Mouse (Mus musculus) Muller cell, postnatal 12 days (primary cell): Measurements from ENCODE around the gene Akt3.

ENCODE experiments used
- DNase-seq: peaks from one replicate; pipeline ENCODE4 v3.0.0-alpha.2; 2015; ENCODE audit errors: inconsistent ontology term

Gene Akt3

DNA sequence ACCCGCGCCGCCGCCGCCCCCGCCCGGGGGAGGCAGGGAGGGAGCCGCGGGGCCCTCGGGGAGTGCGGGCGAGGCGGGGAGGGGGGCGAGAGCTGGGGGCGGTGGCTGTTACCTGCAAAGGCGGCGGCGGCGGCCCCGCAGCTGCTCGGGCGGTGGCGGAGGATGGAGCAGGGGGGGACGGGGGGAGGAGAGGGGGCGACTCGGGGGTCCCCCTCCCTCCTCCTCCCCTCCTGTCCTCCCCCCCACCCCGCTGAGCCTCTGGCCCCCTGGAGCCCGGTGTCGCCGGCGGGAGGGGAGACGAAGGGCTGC, at the start of gene Akt3:
Akt3 (minus strand) TSS at position 170 of the 309 bp plus-strand sequence.
- no peak for DNase-seq

DNA sequence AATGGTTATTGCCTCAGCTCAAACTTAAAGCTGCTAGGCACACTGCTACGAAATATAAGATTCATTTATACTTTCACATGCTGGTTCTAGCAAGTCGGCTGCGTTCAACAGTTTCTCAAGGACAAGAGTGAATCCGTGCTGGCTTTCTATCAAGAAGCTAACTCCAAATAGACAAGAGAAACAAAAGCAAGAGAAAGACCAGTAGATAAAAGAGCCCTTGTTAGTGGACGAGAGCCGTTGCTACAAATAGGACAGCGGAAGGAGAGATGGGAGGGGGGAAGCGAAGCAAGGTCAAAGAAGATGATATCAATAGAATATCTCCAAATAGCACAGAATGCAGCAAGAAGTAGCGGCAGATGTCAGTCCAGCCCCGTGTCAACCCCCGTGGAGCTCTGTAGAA, 49.5 kb upstream of the Akt3 start:
- DNase-seq = peak; percentile 34

DNA sequence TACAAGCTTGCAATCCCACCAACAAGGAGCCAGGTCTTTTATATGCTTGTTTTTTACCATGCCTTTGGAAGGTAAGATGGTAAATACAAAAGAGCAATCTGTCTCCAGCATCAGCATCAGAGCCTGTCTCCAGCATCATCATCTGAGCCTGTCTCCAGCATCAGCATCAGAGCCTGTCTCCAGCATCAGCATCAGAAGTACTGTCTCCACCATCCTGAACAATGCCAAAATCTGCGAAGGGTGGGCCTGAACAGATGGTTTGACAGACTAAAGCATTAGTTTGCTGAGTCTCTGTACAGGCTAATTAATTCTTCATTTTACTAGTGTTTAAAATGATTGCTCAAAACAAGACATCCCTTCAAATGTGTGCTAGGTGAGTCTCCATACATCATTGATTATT, 40.2 kb upstream of the Akt3 start:
- no peak for DNase-seq

DNA sequence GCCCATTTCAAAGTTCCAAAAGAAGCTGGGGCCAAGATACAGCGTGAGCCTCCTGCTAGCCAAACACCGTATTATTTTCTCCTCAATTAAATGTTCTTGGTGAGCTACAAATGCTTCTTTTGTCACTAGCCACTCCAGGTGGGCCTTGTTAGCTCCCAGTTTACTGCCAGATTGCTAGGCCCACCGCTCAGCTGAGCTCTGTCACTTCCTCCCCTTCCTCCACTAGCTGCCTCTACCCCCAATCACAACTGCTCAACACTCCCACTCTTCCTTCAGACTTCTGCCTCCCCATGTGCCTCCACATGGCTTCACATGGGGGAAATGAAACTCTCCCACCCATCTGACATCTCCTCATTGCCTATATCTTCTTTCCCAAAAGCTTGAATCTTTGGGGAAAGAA, 28.8 kb upstream of the Akt3 start:
- no peak for DNase-seq

DNA sequence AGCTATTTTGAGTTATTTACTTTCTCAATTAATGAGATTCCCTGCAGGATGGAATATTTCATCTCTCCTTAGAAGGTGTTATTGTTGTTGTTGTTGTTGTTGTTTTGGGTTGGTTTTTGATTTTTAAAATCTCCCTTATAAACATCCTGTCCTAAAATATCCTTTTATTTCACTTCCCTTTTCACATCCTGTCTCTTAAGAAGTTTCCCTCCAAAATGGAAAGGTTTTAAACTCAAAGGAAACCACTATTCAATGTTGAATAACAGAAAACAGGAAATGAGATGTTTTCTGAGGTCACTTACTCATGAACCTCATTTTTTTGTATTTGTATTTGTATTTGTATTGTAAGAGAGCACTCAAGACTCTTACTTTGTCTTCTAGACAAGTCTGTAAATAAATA, 23.9 kb upstream of the Akt3 start:
- DNase-seq = no peak

DNA sequence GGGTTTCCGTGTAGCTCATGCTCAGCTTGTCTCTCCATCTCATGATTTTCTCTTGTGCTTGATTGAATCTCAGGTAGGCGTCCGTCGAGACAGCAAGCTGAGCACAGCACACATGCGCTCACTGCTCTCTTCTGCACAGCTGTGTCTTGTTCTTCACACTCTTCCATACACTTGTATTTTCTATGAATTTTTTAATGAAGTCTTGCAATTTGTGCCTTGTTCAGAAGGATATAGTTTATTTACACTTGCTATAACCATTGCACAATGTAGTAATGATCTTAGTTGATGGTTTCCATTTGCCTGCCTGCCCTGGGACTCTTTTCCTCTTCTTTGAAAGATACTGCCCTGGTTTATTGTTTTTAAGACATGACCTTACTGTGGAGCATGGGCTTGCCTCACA, 19.4 kb upstream of the Akt3 start:
- DNase-seq = no peak

DNA sequence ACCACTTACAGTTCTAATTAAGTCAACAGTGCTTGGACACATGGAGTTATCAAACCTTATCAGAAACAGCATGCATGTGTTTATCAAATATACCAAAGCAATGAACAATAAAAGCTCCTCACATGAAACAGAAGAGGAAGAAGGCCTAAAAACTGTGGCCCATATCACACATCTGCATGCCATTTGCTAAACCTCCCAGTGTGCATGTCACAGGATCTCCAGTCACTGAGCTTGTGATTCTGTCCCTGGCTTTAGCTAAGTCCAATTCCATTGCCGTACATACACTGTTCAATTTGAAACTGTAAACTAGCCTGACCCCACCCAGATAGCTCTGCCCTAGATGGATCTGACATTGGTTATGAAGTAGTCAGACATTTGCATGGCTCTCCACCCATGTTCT, 9.6 kb upstream of the Akt3 start:
- no peak for DNase-seq

DNA sequence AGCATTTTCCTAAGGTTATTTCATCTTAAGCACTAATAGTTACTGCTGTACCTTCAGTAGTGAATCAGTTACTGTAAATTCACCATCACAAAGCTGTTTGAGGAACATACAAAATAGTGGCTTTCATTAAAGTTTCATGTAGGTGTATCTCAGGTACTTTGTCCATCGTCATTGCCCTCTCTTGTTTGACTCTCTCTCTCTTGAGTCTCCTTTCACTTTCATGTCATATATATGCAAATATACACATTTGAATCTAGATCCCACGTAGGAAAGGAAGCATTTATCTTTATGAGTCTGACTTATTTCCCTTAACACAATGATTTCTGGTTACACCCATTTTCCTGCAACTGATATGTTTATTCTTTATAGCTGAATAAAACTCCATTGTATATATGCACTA, 4.9 kb upstream of the Akt3 start:
- DNase-seq = no peak

DNA sequence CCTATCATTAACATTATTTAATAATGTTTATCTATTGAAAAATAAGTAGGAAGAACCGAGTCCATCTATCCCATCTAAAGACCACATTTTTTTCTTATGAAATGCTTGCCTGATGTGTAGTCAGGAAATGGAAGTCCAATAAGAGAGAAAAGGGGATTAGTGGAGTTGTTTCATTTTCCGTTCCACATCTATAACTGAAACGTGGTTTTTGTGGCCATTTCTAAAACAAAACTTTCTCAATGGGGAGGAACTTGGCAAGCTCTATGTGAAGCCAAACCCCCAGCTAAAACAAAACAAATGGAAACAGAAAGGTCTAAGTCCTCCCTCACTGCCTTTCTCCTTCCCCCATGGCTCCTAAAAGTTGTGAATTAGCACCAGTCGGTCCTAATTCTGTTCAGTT, 2.8 kb upstream of the Akt3 start:
- DNase-seq = peak; percentile 56

DNA sequence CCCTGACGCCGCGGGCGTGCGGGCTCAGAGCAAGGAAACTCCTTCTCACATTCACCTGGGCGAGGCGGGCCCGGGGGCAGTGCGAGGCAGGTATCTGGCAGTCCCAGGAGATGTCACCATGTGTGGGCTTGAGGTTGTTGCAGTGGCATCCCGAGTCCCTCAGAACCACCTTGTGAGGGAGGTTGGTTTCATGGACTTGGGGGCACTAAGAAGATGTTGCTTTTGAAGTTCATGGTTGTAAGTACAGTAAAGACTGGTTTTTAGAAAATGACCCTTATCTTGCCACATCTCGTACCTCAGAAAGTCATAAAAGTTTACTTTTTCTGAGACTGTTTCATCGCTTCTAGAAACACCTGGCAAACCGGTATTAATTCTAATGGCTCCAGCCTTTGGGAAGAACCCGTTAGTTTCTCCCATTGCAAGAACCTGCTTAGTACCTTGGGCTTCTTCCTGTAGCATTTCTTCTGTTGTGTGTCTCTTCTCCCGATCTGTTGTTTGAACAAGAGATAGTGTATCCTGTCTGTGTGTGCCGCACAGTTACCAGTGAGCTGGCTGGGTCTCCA, 1.1 kb upstream of the Akt3 start:
- DNase-seq = no peak

DNA sequence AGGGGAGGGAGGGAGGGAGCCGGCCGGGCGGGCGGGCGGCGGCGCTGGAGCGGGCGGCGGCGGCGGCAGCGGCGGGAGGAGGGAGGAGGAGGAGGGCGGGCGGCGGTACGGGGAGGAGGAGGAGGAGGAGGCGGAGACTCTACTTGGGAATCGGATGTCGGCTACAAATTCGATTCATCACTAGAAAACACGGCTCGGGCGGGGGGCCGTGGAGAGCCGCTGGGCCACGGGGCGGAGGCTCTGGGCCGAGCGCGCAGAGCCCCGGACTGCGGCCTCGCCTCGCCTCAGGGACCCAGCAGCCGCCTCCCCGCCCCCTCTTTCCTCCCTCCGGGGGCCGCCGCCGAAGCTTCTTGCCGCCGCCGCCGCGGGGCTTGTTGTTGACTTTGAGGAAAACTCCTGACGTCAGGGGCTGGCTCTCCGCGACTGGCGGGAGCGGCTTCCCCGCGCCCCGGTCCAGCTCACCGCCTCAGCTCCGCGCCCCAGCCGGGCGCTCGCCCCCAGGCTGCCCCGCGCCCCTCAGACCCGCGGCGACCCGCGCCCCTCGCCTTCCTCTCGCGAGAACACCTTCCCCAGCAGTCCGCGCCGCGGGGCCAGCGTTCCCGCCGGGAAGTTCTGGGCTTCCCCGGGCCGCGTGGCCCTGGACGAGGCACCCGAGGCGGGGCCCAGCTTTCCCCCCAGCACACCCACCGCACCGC, 487 bp upstream of the Akt3 start:
- peak; percentile 95 for DNase-seq

DNA sequence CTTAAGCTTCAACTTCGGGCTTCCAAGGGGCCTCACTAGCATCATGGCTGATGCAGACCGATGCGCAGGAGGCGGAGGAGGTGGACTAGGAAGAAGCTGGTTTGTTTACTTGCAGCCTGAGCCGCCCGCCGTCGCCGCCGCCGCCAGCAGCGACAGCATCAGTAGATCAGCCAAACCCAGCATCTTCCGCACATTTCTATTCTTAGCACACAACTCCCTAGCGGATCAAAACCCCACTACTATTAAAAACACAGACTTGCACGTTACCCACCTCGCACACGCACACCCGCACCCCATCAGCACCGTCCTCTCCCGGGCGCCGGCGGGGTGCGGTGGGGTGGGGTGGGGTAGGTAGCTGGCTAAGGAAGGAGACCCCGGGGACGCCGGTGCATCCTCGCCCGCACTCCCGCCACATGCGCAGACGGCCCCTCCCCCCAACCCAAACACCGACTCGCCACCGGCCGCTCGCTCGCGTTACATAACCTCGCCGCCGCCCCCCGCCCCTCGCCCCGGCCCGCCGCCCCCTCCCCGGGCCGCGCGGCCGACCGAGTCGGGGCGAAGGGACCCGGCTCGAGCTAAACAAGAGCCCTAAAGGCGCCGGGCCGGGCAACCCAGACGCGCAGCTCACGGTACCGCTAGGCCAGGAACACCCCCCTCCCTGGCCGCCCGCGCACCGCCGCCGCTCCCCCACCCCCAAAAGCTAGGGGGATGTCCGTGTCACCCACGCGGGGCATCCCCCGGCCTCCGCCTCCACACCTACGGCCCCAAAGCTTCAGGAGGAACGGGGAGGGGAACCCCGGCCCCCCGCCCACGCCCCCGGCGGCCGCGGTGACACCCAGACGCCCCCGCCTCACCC, 597 bp downstream of the Akt3 start:
- DNase-seq = peak; percentile 77

DNA sequence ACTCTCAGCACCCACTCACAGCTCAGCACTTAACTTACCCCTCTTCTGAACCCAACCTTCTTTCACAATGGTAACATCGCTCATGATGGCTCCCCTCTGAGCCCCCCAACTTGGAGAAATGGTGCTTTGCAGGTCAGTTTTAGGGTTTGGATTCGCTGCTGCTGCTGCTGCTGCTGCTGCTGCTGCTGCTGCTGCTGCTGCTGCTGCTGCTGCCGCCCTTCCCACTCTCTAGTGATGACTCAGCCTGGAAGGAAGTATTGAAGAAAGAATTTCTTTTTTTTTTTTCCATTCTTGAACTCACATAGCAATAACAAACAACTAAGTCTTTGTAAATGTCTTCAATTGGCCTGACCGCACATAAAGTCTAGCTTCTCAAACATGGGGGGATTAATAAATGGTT, 9.4 kb downstream of the Akt3 start:
- peak; percentile 56 for DNase-seq

DNA sequence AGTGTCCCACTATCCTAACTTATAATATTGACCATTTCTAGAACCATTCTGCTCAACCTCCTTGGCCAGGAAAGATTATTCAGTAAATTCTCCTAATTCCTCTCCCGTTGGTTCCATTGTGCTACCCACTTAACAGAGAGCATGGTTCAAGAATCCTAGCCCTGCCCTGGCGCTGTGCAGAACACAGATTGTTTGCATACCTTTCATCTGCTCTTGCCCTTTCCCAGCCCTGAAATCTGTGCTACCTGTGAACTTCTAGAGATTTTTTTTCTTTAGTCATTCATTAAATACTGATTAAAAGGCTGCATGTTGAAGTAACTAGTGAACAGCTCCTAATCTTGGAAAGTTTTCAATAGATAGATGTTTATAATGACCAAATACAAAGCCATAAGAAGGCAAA, 19.6 kb downstream of the Akt3 start:
- peak; percentile 70 for DNase-seq

DNA sequence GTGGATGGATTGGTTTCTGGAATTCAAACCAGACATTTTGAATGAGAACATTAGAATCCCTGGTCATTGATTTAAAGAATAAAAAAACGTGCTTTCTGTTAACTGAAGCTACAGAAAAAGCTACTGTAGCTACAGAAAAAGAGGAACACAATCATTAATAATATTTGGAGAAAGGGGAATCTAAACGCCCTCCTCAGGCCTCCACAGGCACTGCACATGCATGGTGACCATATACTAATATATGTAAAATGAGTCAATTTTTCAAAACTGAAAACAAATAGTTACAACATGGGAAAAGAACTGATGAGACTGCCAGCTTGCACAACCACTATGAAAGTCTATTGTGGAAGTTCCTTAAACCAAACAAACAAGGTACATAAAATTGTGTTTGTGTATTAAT, 21.3 kb downstream of the Akt3 start:
- no peak for DNase-seq

DNA sequence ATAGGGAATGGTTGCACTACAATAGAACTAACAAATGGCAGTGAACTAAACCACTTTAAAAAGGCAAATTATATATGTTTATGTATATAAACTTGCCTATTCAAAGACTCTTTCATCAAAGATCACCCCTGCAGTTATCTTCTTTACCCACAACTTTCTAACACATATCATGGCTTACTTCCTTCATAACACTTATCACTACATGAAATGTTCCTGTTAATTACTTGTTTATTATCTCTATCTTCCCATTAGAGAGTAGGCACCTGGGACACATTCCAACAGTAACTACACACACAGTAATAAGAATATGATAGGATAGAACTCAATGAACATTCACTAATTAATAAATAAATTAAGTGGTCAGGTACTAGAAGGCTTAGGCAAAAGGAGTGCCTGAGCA, 21.8 kb downstream of the Akt3 start:
- DNase-seq = no peak

DNA sequence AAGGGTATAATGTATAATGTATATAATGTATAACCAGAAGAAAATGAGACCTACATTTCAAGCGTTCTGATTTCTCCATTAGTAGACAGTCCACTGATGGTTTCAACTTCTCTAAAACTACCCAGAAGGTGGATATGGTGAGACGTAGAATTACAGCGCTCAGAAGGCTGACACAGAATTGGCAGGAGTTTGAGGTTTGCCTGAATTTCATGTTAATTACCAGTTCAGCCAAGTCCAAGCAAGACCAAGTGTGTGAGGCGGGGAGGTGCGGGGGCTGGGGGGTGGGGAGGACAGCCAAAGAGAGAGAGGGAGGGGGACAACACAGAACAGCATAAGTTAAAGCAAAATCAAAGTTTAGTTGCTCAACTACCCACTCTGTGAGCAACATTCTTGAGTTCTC, 23.5 kb downstream of the Akt3 start:
- no peak for DNase-seq

DNA sequence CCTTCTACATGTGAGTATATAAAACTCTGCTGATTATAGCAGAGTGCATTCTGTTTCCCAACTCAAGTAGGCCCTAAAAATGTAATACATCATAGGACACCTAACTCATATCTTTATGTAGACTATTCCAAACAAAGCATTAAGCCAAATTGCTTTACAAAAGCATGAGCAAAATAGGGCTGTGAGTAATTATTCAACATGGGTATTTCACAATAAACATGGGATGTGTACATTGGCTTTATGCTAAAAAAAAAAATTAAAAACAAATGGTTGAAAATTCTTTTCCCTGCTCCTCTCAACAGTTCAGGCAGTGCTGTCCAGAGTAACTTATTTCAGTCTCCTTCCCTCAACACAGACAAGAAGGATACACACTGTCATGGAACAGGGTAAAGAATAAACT, 26.9 kb downstream of the Akt3 start:
- DNase-seq = no peak

DNA sequence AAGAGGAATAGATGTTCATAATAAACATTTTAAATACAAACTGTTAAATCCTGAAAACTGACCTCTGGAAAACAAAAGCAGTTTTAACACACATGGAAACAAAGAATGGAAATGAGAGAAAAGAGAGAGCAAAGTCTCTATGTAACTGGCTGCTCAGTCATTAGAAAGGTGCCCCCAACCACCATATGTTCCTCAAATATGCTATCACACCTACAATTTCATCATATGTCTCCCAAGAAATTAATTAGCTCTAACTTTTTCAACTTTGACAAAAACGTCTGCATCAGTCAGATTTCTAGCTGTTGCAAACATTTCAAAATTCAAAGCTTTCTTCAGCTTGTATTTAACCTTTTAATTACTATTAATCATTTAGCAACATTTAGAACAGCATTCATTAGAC, 59.0 kb downstream of the Akt3 start:
- DNase-seq = no peak

DNA sequence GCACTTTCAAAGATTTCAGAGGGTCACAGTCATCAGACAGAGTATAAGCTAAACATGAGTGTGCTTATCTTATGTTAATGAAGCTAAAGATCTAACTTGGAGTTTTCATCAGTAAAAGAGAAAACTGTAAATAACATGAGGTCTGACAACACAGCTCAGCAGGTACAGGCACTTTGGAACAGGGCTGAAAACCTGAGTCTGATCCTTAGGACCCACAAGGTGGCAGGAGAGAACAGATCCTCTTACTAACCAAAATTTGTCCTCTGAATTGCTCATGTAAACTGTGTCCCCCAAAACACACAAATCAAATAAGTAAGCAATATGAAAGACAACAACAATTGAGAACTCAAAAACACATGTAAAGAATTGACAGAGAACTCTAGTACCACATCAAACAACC, 62.8 kb downstream of the Akt3 start:
- peak; percentile 22 for DNase-seq

DNA sequence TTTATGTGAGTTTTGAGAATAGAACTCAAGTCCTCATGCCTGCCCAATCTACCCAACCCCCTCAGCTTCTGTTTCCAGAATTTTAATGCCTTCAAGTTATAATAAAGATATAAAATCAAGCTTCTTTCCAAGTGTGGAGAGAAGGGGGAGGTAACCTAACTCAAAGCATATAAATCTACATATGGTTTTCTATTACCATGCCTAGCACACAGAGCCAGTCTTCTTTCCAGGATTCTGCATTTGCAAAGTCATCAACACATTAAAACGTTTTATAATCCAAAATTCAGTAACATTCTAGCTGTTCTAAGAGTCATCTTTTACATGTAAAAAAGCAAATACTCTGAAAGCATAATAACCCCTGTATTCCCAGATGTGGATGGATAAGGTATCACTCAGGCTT, 63.7 kb downstream of the Akt3 start:
- DNase-seq = no peak

DNA sequence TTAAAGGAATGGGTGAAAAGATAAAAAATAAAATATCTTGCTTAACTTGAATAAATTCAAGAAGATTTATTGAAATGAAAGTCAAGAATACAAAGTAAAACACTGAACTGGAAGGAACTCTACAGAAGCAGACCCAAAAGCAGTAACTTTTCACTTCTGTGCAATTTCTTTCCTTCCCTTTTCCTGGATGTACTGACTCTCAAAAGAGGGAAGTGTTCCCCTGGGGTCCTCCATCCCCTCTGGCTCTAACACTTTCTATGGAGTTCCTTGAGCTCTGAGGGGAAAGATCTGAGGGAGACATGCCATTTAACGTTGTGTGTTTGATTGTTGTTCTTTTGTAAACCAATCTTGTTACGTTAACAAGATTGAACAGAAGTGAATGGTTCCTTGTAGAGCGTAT, 66.4 kb downstream of the Akt3 start:
- DNase-seq = no peak

DNA sequence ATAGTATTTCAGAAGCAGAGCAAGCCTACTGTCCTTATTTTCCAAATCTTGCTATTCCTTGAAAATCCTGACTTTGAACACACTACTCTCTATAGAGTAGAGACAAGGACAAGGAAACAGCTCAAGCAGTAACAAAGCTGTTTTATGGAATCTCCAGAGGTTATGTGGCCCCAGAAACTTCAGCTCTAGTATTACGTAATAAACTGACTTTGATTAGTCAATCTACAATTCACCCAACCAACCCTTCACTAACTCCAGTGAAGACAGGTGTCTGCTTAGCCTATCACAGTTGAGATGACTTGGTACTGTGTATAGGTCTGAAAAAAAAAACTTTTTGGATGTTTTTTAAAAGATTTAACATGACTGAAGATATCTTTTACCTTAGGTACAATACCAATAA, 67.6 kb downstream of the Akt3 start:
- no peak for DNase-seq
